Mouse (Mus musculus) forebrain, embryonic 11.5 days (tissue): ENCODE data around the gene Slc4a8. TPM values are rescaled to one million over a fixed set of nuclear protein-coding genes. Genes with fewer than 3 reads are reported as not detected.
A peak's percentile ranks its signal among the peaks of the same experiment; 100 is the strongest.
"Not testable (repeated sequence)": the region's sequence is repeated elsewhere in the genome, so short reads cannot be mapped to it uniquely, and the experiment has no call there.

Experiments
- ATAC-seq: fragments of 200-750 bp; cut with Nextera tagmentation; replicated peaks from 2 replicates; pipeline ENCODE4 v1.8.0; 2017; ENCODE audit warnings: moderate TSS enrichment; ENCODE audit not compliant: low FRiP score
- DNase-seq: peaks from one replicate; pipeline ENCODE4 v3.0.0-alpha.2; 2017; ENCODE audit warnings: low spot score
- H3K27ac ChIP-seq: fragments of 300-500 bp; sonication (generic); 2 replicates; pipeline ENCODE4 v1.5.1; 2014; ENCODE audit warnings: low read depth, low read length
- H3K27me3 ChIP-seq: fragments of 300-500 bp; sonication (generic); 2 replicates; pipeline ENCODE4 v1.6.1; 2014; ENCODE audit warnings: mild to moderate bottlenecking, low read length, mixed read lengths; ENCODE audit not compliant: control insufficient read depth, insufficient read depth
- H3K36me3 ChIP-seq: fragments of 300-500 bp; sonication (generic); 2 replicates; pipeline ENCODE4 v1.6.1; 2014; ENCODE audit warnings: mild to moderate bottlenecking, low read length, moderate library complexity, mixed read lengths; ENCODE audit not compliant: control insufficient read depth, insufficient read depth
- H3K4me1 ChIP-seq: fragments of 300-500 bp; sonication (generic); replicated peaks from 2 replicates; pipeline ENCODE4 v1.6.1; 2014; ENCODE audit warnings: low read length, mixed read lengths; ENCODE audit not compliant: control insufficient read depth, insufficient read depth
- H3K4me2 ChIP-seq: fragments of 300-500 bp; sonication (generic); 2 replicates; pipeline ENCODE4 v1.6.1; 2014; ENCODE audit warnings: low read depth, mild to moderate bottlenecking, low read length, moderate library complexity, mixed read lengths; ENCODE audit not compliant: severe bottlenecking
- H3K4me3 ChIP-seq: fragments of 300-500 bp; sonication (generic); 2 replicates; pipeline ENCODE4 v1.5.1; 2014; ENCODE audit warnings: low read depth, low read length
- H3K9ac ChIP-seq: fragments of 300-500 bp; sonication (generic); 2 replicates; pipeline ENCODE4 v1.6.1; 2014; ENCODE audit warnings: low read length
- H3K9me3 ChIP-seq: fragments of 300-500 bp; sonication (generic); 2 replicates; pipeline ENCODE4 v1.6.1; 2016; ENCODE audit warnings: low read length, mixed read lengths; ENCODE audit not compliant: control insufficient read depth
- WGBS: fragments of 180-500 bp; shearing (Covaris S2); extraction: QIAGEN DNeasy Blood & Tissue Kit; methylation state at CpG from one replicate; pipeline ENCODE4 v1.1.7; 2014; 5-methylcytosine and 5-hydroxymethylcytosine counted together
- polyA plus RNA-seq: library from polyadenylated mRNA; unstranded; fragments of >200 nt; fragmentation: Nextera tagmentation; extraction: Ambion mirVana; gene quantifications from 2 replicates; pipeline ENCODE4 v1.2.1, GENCODE M21; 2014

Gene Slc4a8
- polyA plus RNA-seq, 1 experiment from 2014 or later, result 12.8 TPM

DNA sequence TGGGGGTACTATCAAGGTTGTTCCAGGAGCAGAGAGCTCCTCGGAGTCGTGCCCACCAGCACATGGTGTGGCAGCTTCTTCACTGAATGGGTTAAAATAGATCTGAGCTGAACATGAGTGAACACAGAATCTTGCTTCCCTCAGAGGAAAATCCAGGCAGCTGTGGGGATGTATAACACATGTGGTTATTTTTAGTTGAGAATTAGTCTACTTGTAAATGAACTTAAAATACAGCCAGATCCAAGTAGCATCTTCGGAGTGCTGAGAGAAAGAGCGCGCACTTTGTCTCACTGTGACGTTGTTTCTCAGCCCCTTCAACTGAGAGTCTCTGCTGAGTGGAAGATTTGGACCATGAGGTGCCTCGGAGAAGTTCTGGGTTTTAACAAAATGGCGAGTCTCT is 53.8 kb downstream of the Slc4a8 start:
- no peak overlapping the region for H3K4me2 ChIP-seq
- ATAC-seq (no peak), DNase-seq (no peak)
- no peak overlapping the region for H3K4me3 ChIP-seq
- no peaks in the 10 kb centered on the region for H3K9me3 ChIP-seq
- no peak overlapping the region for H3K27ac ChIP-seq
- WGBS, result 91% methylated on average over 8 of the region's 8 CpGs
- no peaks in the 10 kb centered on the region for H3K36me3 ChIP-seq
- no peaks in the 10 kb centered on the region for H3K27me3 ChIP-seq
- H3K9ac ChIP-seq, result no peak overlapping the region
- no peaks in the 10 kb centered on the region for H3K4me1 ChIP-seq

DNA sequence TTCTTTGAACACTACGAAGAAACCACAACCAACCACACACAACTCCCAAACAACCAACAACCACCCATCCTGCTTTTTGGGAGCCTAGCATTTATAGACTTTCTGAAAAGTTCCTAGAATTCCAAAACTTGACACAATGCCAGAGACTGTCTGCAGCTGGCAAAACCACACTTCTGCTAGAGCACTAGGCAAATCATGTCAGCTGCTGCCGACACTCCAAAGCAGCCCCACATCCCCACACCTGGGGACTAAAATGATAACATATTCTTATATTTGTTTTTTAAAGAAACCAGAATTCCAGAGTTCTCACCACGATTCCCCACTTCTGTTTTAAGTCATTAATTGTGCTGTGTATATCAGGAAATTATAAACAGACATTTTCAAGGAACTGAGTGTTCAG is 57.3 kb downstream of the Slc4a8 start:
- ATAC-seq, result no peak
- H3K4me3 ChIP-seq, result no peak overlapping the region
- H3K9me3 ChIP-seq, result no peaks in the 10 kb centered on the region
- no peak overlapping the region for H3K4me2 ChIP-seq
- no peaks in the 10 kb centered on the region for H3K36me3 ChIP-seq
- no peaks in the 10 kb centered on the region for H3K27me3 ChIP-seq
- H3K4me1 ChIP-seq, result no peaks in the 10 kb centered on the region
- H3K27ac ChIP-seq, result no peak overlapping the region
- no peak overlapping the region for H3K9ac ChIP-seq
- 92% methylated on average over 3 of the region's 3 CpGs for WGBS
- DNase-seq, result no peak

DNA sequence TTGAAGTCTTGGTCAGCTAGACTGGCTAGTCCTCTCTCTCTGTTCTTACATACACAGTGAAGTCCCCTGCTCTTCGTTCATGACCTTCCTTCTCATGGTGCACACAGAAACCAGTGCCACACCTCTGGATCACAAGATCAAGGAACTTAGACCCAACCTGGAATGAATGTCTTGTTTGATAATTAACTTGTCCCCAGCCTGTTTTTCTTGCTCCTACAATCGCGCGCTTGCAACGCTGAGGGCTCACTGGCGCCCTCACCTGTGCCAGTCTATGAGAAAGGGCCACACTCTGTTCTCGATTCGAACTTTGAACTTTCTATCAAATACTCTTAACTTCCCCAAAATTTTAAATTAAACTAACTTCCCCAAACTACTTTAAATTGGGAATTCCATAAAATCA is 60.3 kb downstream of the Slc4a8 start:
- H3K27me3 ChIP-seq, result peaks cover 6% of the 10 kb centered on the region; the same call in 1 of the 2 replicates
- no peaks in the 10 kb centered on the region for H3K9me3 ChIP-seq
- DNase-seq (no peak), ATAC-seq (no peak)
- H3K9ac ChIP-seq, result no peak overlapping the region
- H3K4me2 ChIP-seq, result no peak overlapping the region
- 63% methylated on average over 8 of the region's 8 CpGs for WGBS
- H3K4me3 ChIP-seq, result no peak overlapping the region
- H3K4me1 ChIP-seq, result no peaks in the 10 kb centered on the region
- H3K36me3 ChIP-seq, result no peaks in the 10 kb centered on the region
- H3K27ac ChIP-seq, result no peak overlapping the region

DNA sequence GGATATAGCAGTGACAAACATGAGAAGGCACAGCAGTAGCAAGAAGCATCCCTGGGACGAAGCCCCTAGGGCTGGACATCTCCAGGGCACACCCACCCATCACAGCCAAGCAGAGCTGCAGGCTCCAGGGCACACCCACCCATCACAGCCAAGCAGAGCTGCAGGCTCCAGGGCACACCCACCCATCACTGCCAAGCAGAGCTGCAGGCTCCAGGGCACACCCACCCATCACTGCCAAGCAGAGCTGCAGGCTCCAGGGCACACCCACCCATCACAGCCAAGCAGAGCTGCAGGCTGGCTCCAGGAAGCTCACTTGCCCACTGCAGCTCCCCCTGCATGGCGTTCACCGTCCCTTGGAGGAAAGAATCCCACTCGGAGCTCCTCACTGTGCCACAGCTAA is 60.8 kb downstream of the Slc4a8 start:
- not testable (repeated sequence) for H3K4me1 ChIP-seq, H3K9me3 ChIP-seq, DNase-seq, H3K27me3 ChIP-seq, H3K4me3 ChIP-seq, H3K4me2 ChIP-seq, H3K27ac ChIP-seq, H3K9ac ChIP-seq, H3K36me3 ChIP-seq, ATAC-seq
- 72% methylated on average over 4 of the region's 4 CpGs for WGBS

DNA sequence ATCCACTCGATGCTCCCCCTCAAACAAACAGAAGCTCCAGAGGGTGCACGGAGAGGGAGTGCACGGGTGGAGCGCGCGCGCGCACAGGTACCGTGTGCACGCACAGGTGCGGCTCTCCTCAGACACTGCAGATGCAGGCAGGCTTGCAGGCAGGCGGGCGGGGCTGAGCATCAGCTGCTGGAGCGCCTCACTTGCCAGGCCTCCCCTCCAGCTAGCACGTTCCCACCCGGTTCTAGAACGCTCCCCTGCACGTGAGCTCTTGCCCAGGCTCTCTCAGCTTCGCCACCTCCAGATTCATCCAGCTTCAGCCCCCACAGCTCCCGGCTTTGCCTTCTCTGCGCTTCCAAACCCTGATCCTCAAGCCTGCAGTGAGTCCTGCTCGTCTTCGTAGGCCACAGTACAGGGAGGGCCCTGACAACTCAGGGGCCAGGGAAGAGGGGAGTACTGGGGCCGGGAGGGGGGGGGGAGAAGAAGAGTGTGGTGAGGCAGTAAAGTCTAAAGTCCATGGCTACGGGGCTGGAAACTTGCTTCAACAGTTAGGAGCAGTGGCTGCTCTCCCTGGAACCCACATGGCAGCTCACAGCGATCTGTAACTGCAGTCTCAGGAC is 63.8 kb downstream of the Slc4a8 start:
- no peak overlapping the region for H3K27ac ChIP-seq
- H3K9me3 ChIP-seq, result no peaks in the 10 kb centered on the region
- H3K4me1 ChIP-seq, result no peaks in the 10 kb centered on the region
- H3K4me3 ChIP-seq, result no peak overlapping the region
- 18% methylated on average over 26 of the region's 26 CpGs for WGBS
- DNase-seq, result no peak
- no peak for ATAC-seq
- peaks cover 6% of the 10 kb centered on the region; the same call in 1 of the 2 replicates for H3K27me3 ChIP-seq
- no peak overlapping the region for H3K9ac ChIP-seq
- H3K36me3 ChIP-seq, result no peaks in the 10 kb centered on the region
- H3K4me2 ChIP-seq, result 0 out of 2 replicates have a peak overlapping the region, but pooled peaks have one; percentile 21

DNA sequence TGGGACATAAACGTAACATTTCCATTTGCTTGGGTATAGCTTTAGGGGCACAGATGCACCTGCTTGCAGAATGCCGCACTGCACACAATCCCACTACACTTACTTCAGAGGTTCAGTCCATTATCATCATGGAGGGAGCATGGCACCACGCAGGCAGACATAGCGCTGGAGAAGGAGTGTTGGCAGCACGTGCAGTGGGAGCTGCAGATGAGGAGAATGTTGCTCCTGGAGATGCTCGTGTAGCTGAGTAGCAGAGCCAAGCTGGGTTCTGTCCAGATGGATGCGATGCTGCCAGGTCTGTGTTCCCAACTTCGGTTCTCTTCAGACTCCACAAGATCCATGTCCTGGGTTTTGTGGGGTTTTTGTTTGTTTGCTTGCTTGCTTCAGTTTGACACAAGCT is 64.5 kb downstream of the Slc4a8 start:
- H3K27ac ChIP-seq, result no peak overlapping the region
- no peaks in the 10 kb centered on the region for H3K36me3 ChIP-seq
- no peak overlapping the region for H3K4me2 ChIP-seq
- H3K4me1 ChIP-seq, result no peaks in the 10 kb centered on the region
- no peaks in the 10 kb centered on the region for H3K9me3 ChIP-seq
- H3K27me3 ChIP-seq, result peaks cover 6% of the 10 kb centered on the region; the same call in 1 of the 2 replicates
- H3K9ac ChIP-seq, result no peak overlapping the region
- WGBS, result 89% methylated on average over 8 of the region's 8 CpGs
- DNase-seq, result no peak
- H3K4me3 ChIP-seq, result no peak overlapping the region
- no peak for ATAC-seq

DNA sequence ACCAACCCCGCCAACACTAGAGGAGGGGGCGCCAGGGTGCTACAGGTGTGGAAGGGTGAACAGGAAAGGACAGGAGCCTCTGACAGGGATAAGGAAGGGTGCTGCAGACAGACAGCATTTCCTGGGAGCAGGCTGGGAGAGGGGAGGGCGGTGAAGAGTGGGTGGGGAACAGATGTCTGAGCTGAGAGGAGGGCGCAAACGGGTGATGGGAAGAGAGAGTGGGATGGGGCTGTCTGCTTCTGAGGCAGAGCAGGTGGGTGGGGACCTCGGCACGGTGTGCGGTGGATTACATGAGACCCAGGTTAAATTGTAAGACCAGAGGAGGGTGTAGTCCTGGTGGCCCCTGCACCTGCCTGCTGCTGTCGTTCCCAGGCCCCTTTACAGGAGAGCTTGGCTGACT is 68.2 kb downstream of the Slc4a8 start:
- DNase-seq, result no peak
- Histone ChIP-seq H3K4me3 (no peak overlapping the region), H3K27ac (no peak overlapping the region), H3K9me3 (no peaks in the 10 kb centered on the region), H3K4me1 (no peaks in the 10 kb centered on the region), H3K9ac (no peak overlapping the region), H3K27me3 (peaks cover 4% of the 10 kb centered on the region; the same call in 1 of the 2 replicates), H3K36me3 (no peaks in the 10 kb centered on the region), H3K4me2 (no peak overlapping the region)
- ATAC-seq, result no peak
- WGBS, result 82% methylated on average over 9 of the region's 9 CpGs

DNA sequence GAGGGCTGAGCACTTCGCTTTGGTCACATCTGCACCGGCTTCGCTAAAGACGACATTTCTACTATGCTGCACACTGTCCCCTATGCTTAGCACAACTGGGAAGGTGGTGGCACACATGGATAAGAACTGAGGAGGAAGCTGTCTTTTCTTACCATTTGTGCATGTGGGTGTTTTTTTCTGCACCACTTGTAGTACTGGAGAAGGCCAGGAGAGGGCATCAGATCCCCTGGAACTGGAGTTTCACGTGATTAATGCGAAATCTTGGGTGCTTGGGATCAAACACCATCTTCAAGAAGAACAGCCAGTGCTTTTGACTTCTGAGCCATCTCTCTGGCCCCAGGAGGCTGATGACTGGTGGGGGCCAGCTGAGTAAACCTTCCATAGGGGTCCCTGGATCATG is 69.1 kb downstream of the Slc4a8 start:
- no peaks in the 10 kb centered on the region for H3K4me1 ChIP-seq
- H3K4me3 ChIP-seq, result no peak overlapping the region
- H3K27ac ChIP-seq, result no peak overlapping the region
- no peak overlapping the region for H3K9ac ChIP-seq
- ATAC-seq, result no peak
- no peaks in the 10 kb centered on the region for H3K36me3 ChIP-seq
- no peak for DNase-seq
- H3K9me3 ChIP-seq, result no peaks in the 10 kb centered on the region
- WGBS, result 52% methylated on average over 6 of the region's 6 CpGs
- peaks cover 2% of the 10 kb centered on the region; the same call in 1 of the 2 replicates for H3K27me3 ChIP-seq
- H3K4me2 ChIP-seq, result no peak overlapping the region

DNA sequence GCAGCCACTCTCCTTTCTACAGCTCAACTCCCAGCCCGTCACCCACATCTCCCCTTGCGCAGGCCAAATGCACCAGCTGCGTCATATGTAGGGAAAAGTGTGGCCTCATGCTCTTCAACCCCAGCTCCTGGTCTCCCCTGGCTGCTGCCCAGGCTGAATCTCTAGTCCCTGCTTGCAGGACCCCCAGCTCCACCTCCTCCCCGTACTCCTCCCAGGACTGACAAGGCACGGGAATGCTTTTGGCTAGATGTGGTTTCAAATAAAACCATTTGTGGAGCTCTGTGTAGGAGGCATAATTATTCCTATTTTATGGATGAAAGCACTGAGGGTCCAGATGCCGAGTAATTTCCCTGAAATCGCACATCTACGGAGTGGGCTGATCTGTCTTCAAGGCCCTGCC is 70.6 kb downstream of the Slc4a8 start:
- Histone ChIP-seq H3K27me3 (no peaks in the 10 kb centered on the region), H3K4me2 (no peak overlapping the region), H3K9ac (no peak overlapping the region), H3K4me1 (no peaks in the 10 kb centered on the region), H3K9me3 (no peaks in the 10 kb centered on the region), H3K36me3 (no peaks in the 10 kb centered on the region), H3K27ac (no peak overlapping the region), H3K4me3 (no peak overlapping the region)
- DNase-seq (no peak), ATAC-seq (no peak)
- WGBS, result 84% methylated on average over 8 of the region's 8 CpGs
